Mouse (Mus musculus) olfactory bulb, adult 2 months (tissue): ENCODE data around the gene Phf7.

Experiments used
- CTCF ChIP-seq: fragments of 200-500 bp; IDR thresholded peaks from 2 replicates; pipeline ENCODE4 v1.5.1; 2012; ENCODE audit warnings: low read depth, mild to moderate bottlenecking, low read length, moderate library complexity; ENCODE audit not compliant: insufficient read depth
- POLR2A ChIP-seq: fragments of 200-500 bp; IDR thresholded peaks from 2 replicates; pipeline ENCODE4 v1.6.1; 2012; ENCODE audit warnings: mild to moderate bottlenecking, low read depth, low read length, moderate library complexity; ENCODE audit not compliant: insufficient read depth

DNA sequence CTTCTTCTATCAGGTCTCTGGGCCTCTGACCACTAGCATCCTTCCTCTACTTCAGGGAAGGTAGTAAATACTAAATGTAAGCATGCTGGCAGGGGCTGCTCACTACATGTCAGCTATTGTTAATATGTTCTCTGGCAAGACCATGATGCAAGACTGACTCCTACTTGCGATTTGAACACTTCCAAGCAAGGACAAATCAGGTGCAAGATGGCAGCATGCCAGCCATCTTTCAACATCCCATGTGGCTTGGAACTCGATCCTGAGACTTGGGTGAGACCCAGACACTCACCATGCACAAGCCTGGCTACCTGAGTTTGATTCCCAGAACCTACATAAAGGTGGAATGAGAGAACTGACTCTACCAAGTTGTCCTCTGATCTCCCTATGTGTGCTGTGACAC lies 59.2 kb downstream of the Phf7 start:
- TF ChIP-seq CTCF, result no peak
- no peak for TF ChIP-seq POLR2A
